Mouse (Mus musculus) limb, embryonic 11.5 days (tissue): ENCODE data around the gene Tmem217. TPM values are rescaled to one million over a fixed set of nuclear protein-coding genes. Genes with fewer than 3 reads are reported as not detected.
A peak's percentile ranks its signal among the peaks of the same experiment; 100 is the strongest.

ENCODE experiments used
- ATAC-seq: fragments of 200-750 bp; cut with Nextera tagmentation; 2 replicates; pipeline ENCODE4 v1.8.0; 2017; ENCODE audit warnings: low read depth; ENCODE audit not compliant: insufficient number of reproducible peaks, low FRiP score, low TSS enrichment
- DNase-seq: peaks from one replicate; pipeline ENCODE4 v3.0.0-alpha.2; 2015; ENCODE audit warnings: low spot score
- H3K27ac ChIP-seq: fragments of 300-500 bp; sonication (generic); replicated peaks from 2 replicates; pipeline ENCODE4 v1.5.1; 2014; ENCODE audit warnings: low read depth, mild to moderate bottlenecking, low read length
- H3K27me3 ChIP-seq: fragments of 300-500 bp; sonication (generic); 2 replicates; pipeline ENCODE4 v1.6.1; 2014; ENCODE audit warnings: mild to moderate bottlenecking, low read length, mixed read lengths; ENCODE audit not compliant: control insufficient read depth, insufficient read depth
- H3K36me3 ChIP-seq: fragments of 300-500 bp; sonication (generic); 2 replicates; pipeline ENCODE4 v1.6.1; 2014; ENCODE audit warnings: mild to moderate bottlenecking, low read length, moderate library complexity, mixed read lengths; ENCODE audit not compliant: control insufficient read depth, insufficient read depth
- H3K4me1 ChIP-seq: fragments of 300-500 bp; sonication (generic); 2 replicates; pipeline ENCODE4 v1.6.1; 2014; ENCODE audit warnings: low read length, mixed read lengths; ENCODE audit not compliant: control insufficient read depth, insufficient read depth
- H3K4me2 ChIP-seq: fragments of 300-500 bp; sonication (generic); 2 replicates; pipeline ENCODE4 v1.6.1; 2014; ENCODE audit warnings: low read depth, mild to moderate bottlenecking, moderate library complexity; ENCODE audit not compliant: severe bottlenecking
- H3K4me3 ChIP-seq: fragments of 300-500 bp; sonication (generic); 2 replicates; pipeline ENCODE4 v1.5.1; 2014; ENCODE audit warnings: low read depth, low read length
- H3K9ac ChIP-seq: fragments of 300-500 bp; sonication (generic); 2 replicates; pipeline ENCODE4 v1.6.1; 2014; ENCODE audit warnings: mild to moderate bottlenecking, low read length
- H3K9me3 ChIP-seq: fragments of 300-500 bp; sonication (generic); 2 replicates; pipeline ENCODE4 v1.6.1; 2016; ENCODE audit warnings: low read length; ENCODE audit not compliant: control insufficient read depth
- WGBS: fragments of 180-500 bp; shearing (Covaris S2); extraction: QIAGEN DNeasy Blood & Tissue Kit; methylation state at CpG from one replicate; pipeline ENCODE4 v1.1.7; 2014; 5-methylcytosine and 5-hydroxymethylcytosine counted together
- polyA plus RNA-seq: library from polyadenylated mRNA; unstranded; fragments of >200 nt; fragmentation: Nextera tagmentation; extraction: Ambion mirVana; gene quantifications from 2 replicates; pipeline ENCODE4 v1.2.1, GENCODE M21; 2014

Gene Tmem217
- polyA plus RNA-seq, 1 experiment from 2014 or later: 0.43 TPM

- ATAC-seq (no peak), DNase-seq (no peak)
- Histone ChIP-seq H3K4me1 (peaks cover 6% of the 10 kb centered on the region), H3K27ac (no peak overlapping the region), H3K9me3 (no peaks in the 10 kb centered on the region), H3K27me3 (no peaks in the 10 kb centered on the region), H3K36me3 (no peaks in the 10 kb centered on the region), H3K4me2 (no peak overlapping the region), H3K9ac (no peak overlapping the region), H3K4me3 (no peak overlapping the region)
- 96% methylated on average over 6 of the region's 6 CpGs for WGBS
Measured at GRCm38 (mm10) chr17:29585446-29585845, 33.3 kb upstream of the Tmem217 start.

GRCm38 (mm10) chr17:29584737-29585136 lies 32.6 kb upstream of the Tmem217 start:
- Histone ChIP-seq H3K36me3 (no peaks in the 10 kb centered on the region), H3K9ac (no peak overlapping the region), H3K4me2 (no peak overlapping the region), H3K9me3 (no peaks in the 10 kb centered on the region), H3K27me3 (no peaks in the 10 kb centered on the region), H3K4me3 (no peak overlapping the region), H3K27ac (no peak overlapping the region), H3K4me1 (peaks cover 6% of the 10 kb centered on the region)
- 89% methylated on average over 3 of the region's 3 CpGs for WGBS
- DNase-seq: no peak
- ATAC-seq: no peak

- WGBS: 73% methylated on average over 5 of the region's 5 CpGs
- no peak overlapping the region for H3K4me2 ChIP-seq
- no peaks in the 10 kb centered on the region for H3K27me3 ChIP-seq
- no peak overlapping the region for H3K9ac ChIP-seq
- H3K4me1 ChIP-seq: peaks cover 4% of the 10 kb centered on the region
- H3K4me3 ChIP-seq: no peak overlapping the region
- DNase-seq: no peak
- no peaks in the 10 kb centered on the region for H3K9me3 ChIP-seq
- no peak for ATAC-seq
- no peak overlapping the region for H3K27ac ChIP-seq
- H3K36me3 ChIP-seq: 0 out of 2 replicates have a peak, but pooled peaks cover 2% of the 10 kb centered on the region
Measured at GRCm38 (mm10) chr17:29584306-29584705, 32.1 kb upstream of the Tmem217 start.

- Histone ChIP-seq H3K9ac (no peak overlapping the region), H3K27ac (no peak overlapping the region), H3K4me3 (no peak overlapping the region), H3K9me3 (no peaks in the 10 kb centered on the region), H3K27me3 (no peaks in the 10 kb centered on the region), H3K36me3 (0 out of 2 replicates have a peak, but pooled peaks cover 2% of the 10 kb centered on the region), H3K4me2 (no peak overlapping the region), H3K4me1 (no peaks in the 10 kb centered on the region)
- 87% methylated on average over 5 of the region's 5 CpGs for WGBS
- ATAC-seq: no peak
- DNase-seq: no peak
Measured at GRCm38 (mm10) chr17:29583569-29583968, 31.4 kb upstream of the Tmem217 start.

- Histone ChIP-seq H3K4me3 (no peak overlapping the region), H3K27me3 (no peaks in the 10 kb centered on the region), H3K27ac (no peak overlapping the region), H3K4me1 (no peaks in the 10 kb centered on the region), H3K9ac (no peak overlapping the region), H3K9me3 (no peaks in the 10 kb centered on the region), H3K36me3 (peaks cover 2% of the 10 kb centered on the region; the same call in 1 of the 2 replicates), H3K4me2 (no peak overlapping the region)
- 90% methylated on average over 4 of the region's 4 CpGs for WGBS
- ATAC-seq (no peak), DNase-seq (no peak)
Measured at GRCm38 (mm10) chr17:29579579-29580126, 27.5 kb upstream of the Tmem217 start.

- WGBS: 87% methylated on average over 6 of the region's 6 CpGs
- Histone ChIP-seq H3K9ac (no peak overlapping the region), H3K27ac (no peak overlapping the region), H3K27me3 (no peaks in the 10 kb centered on the region), H3K36me3 (peaks cover 2% of the 10 kb centered on the region; the same call in 1 of the 2 replicates), H3K4me2 (no peak overlapping the region), H3K4me1 (no peaks in the 10 kb centered on the region), H3K4me3 (no peak overlapping the region), H3K9me3 (no peaks in the 10 kb centered on the region)
- DNase-seq (no peak), ATAC-seq (no peak)
Measured at GRCm38 (mm10) chr17:29569831-29570230, 17.6 kb upstream of the Tmem217 start.

- no peaks in the 10 kb centered on the region for H3K27me3 ChIP-seq
- 83% methylated on average over 15 of the region's 15 CpGs for WGBS
- H3K4me2 ChIP-seq: no peak overlapping the region
- H3K27ac ChIP-seq: no peak overlapping the region
- peaks cover 2% of the 10 kb centered on the region; the same call in 1 of the 2 replicates for H3K36me3 ChIP-seq
- H3K9ac ChIP-seq: no peak overlapping the region
- H3K4me1 ChIP-seq: no peaks in the 10 kb centered on the region
- ATAC-seq (no peak), DNase-seq (no peak)
- H3K9me3 ChIP-seq: no peaks in the 10 kb centered on the region
- no peak overlapping the region for H3K4me3 ChIP-seq
Measured at GRCm38 (mm10) chr17:29568435-29568834, 16.2 kb upstream of the Tmem217 start.

GRCm38 (mm10) chr17:29565521-29565920 lies 13.3 kb upstream of the Tmem217 start:
- no peak overlapping the region for H3K4me3 ChIP-seq
- no peaks in the 10 kb centered on the region for H3K27me3 ChIP-seq
- H3K4me1 ChIP-seq: no peaks in the 10 kb centered on the region
- 95% methylated on average over 5 of the region's 5 CpGs for WGBS
- no peak for DNase-seq
- no peak overlapping the region for H3K27ac ChIP-seq
- H3K9ac ChIP-seq: no peak overlapping the region
- ATAC-seq: no peak
- H3K4me2 ChIP-seq: no peak overlapping the region
- peaks cover 2% of the 10 kb centered on the region; the same call in 1 of the 2 replicates for H3K36me3 ChIP-seq
- no peaks in the 10 kb centered on the region for H3K9me3 ChIP-seq

- no peak for ATAC-seq
- Histone ChIP-seq H3K9ac (peak overlapping the region; percentile 30; the same call in 1 of the 2 replicates), H3K9me3 (no peaks in the 10 kb centered on the region), H3K36me3 (no peaks in the 10 kb centered on the region), H3K27ac (no peak overlapping the region), H3K4me3 (no peak overlapping the region), H3K27me3 (no peaks in the 10 kb centered on the region), H3K4me1 (no peaks in the 10 kb centered on the region; the same call in 1 of the 2 replicates), H3K4me2 (no peak overlapping the region)
- 83% methylated on average over 5 of the region's 5 CpGs for WGBS
- no peak for DNase-seq
Measured at GRCm38 (mm10) chr17:29558476-29558875, 6.3 kb upstream of the Tmem217 start.
